Mouse (Mus musculus) mouse trophoblast stem cell (cell line): ENCODE measurements around the gene Fkrp.

Experiments used
- in situ Hi-C, 2 experiments: fragments of 300-500 bp; cut with MseI, MboI; formaldehyde crosslinking; loops; 2 replicates in 1 of 2; 3 replicates in 1 of 2; pipeline ENCODE4 v1.15.1; 2025

Fkrp gene

DNA sequence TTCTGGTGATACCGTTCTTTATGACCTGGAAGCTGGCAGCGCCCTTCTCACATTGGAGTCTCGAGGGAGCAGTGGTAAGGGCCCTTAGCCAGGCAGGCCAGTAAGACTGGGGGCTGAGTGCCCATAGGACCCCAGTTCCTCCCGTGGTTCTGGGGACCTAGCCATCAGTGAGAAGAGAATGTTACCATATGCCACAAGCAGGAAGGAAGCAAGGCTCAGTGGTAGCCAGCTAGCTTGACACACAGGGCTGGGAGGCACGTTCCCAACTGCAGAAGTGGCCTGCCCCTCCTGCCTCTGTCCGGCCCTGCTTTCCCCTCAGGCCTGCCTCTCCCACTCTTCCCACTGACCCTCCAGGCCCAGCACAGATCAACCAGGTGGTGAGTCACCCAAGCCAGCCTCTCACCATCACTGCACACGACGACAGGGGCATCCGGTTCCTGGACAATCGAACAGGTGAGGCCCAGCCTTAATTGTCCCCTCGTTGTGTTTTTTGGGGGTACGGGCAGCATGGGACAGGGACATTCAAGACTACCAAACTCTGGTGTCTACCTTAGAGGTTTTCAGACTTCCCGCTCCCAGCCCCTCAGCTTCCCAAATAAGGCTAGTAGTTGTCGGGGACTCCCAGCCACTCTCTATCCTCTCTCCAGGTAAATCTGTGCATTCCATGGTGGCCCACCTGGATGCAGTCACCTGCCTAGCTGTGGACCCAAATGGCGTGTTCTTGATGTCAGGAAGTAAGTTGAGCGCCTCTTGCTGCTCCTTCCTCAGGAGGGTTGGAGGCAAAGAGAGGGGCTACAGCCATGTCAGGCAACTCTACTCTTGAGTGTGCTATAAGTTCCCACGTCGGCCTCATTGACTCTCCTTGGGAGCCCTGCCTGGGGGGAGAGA is 21.6 kb upstream of the Fkrp start:
- in situ Hi-C loops: no loop called here

DNA sequence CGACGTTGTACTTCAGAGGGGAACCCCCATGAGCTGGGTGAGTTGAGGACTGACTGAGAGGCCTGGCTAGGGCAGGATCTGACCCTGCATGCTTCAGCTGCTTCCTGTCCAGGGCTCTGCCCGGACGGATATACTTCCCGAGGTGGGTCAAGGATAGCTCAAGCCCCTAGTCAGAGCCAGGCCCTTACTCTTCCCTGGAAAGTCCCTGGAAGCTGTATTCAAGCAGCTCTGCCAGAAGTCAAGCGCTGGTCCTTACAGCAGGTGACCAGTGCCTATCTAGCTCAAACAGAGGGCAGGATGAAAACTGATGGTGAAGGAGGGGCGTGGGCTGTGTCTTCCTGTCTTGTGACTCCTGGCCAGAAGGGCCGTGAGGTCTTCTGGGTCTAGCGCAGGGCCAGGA is 13.9 kb upstream of the Fkrp start:
- in situ Hi-C loops: no loop called here

DNA sequence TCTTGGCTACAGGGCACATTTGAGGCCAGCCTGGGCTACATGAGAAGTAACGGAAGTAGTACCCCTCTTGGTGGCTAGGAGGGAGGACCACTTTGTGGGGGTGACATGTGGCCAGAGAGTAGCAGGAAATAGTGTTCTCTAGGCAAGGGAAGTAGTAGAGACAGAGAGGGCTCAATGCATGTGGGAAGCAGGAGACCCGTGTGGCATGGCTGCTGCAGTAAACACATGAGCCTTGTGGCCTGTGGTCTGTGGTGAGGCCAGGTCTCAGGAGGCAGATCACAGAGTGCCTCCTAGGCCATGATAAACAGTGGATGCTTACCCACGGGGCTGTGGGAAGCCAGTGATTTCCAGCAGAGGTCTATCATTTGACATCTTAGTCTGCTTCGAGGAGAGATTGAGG is 10.7 kb upstream of the Fkrp start:
- in situ Hi-C loops: no loop called here

DNA sequence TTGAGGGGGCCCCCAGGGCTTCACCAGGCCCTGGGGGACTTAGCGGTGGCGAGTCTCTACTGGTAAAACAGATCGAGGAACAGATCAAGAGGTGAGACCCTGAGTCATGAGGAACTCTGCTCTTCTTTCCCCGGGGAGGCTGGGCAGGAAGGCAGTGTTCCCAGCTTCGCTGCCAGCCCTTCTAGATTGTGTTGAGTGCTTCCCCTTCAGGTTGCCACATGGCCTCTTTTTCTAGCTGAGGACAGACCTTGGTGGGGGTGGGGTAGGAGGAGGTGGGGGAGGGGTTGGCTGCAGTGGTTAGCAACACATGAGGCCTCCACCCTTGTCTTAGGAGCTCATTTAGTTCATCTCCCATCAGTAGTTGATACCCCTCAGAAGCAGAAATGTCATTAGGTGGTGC is 10.0 kb upstream of the Fkrp start:
- in situ Hi-C loops: no loop called here

DNA sequence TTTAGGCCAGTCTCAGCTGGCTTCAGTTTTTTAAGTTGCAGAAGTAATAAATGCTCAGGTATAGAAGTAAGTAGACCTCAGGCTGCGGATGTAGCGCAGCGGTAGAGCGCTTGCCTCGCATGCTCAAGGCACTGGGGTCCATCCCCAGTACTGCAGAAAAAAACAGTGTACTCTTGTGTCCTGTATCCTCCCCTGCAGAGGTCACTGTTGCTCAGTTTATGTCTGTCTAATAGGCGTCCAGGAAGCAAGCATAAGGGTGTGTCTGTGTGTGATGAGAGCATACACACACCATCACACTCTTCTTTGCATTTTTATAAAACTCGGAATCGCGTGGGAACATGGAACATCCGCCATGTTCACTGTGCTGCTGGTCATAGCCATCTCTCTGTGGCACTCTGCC is 9.3 kb upstream of the Fkrp start:
- in situ Hi-C loops: no loop called here

DNA sequence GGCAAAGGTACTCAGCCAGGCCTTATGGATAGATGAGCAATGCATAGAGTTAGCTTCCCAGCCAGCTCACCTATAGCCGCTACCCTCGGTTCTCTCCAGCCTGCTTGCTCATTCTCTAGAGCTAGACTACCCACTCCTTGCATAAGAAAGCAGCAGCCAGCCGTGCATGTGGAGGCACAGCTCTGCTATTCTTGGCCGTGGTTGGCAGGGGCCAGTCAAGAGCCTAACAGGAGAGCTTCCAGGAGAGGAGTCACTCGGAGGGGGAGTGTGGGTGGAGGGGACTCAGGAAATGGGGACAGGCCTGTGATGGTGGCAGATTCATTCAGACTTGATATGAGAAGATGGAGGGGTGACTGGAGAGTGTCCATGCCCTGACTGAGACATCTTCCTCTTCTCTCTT is 7.2 kb upstream of the Fkrp start:
- in situ Hi-C loops: no loop called here

DNA sequence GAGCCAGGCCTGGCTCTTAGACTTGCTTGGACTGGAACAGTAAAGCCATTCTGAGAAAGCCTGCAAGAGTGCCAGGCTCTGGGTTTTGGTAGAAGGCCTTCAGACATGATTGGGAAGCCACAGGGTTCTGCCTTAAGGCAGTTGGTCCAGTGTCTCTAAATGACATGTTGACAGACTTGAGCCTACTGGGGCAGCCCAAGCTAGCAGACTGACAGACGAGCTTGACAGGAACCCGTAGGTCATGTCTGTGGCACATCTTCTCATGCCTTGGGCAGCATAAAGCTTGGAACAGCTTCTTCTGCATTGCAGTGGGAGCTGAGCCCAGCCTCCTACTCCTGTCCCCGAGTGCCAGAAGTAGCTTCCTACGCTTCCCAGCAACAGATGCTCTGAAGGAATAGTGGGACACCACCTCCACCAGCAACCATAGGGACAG is 5.2 kb upstream of the Fkrp start:
- in situ Hi-C loops: no loop called here

DNA sequence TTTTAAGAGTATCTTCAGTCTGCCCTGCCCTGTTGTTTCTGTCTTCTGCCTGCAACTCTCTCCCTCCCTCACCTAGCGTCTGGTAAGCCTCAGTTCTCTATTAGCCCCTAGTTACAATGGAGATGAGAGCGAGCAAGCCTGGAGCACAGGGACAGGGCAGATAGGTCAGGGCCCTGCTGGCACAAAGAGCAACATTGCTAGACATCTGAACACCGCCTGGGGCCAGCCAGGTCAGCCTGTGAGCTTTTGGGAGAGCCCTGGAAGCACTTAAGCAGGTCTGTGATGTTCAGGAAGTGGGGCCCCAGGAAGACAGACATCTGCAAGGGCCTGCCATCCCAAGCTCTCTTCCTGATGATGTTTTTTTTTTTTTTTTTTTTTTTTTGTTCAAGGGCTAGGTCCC is 4.6 kb upstream of the Fkrp start:
- in situ Hi-C loops: no loop called here

DNA sequence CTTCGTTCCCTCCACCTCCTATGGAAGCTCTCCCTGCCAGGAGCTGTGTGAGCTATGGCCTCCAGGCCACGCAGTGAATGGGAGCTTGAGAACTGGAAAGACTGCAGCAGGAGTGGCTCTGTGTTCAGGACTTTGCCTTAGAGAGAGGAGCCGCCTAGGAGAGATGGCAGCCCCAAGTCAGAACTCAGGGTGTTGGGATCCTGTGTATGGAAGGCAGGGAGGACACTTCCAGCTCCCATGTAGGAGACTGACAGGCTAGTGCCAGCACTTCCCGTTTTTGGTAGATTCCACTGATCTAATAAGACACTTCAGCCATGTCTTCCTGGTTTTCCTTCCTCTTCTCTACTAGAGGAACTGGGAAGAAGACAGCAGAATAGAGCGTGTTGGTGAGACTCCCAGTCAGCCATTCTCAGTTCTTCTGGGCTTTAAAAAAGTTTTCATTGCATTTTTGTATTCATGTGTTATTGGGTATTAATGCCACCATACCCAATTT is 3.8 kb upstream of the Fkrp start:
- in situ Hi-C loops: no loop called here

DNA sequence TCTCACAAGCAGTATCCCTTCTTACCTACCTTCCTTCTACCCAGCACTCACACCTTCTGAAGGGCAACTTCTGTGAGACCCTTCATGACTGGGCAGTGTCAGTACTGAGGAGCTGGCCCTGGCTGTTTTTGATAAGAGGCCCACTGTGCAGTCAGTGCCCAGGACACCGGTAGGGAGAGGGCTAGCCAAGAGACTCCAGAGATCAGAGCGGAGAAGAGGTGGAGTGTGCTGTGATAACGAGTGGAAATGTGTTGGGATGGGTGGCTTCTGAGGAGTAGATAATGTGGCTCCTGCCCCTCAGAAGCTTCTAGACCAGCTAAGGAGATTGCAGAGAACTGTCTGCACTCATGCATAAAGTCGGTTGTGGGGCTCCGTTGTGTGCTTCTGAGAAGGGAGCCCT is 3.3 kb upstream of the Fkrp start:
- in situ Hi-C loops: no loop called here

DNA sequence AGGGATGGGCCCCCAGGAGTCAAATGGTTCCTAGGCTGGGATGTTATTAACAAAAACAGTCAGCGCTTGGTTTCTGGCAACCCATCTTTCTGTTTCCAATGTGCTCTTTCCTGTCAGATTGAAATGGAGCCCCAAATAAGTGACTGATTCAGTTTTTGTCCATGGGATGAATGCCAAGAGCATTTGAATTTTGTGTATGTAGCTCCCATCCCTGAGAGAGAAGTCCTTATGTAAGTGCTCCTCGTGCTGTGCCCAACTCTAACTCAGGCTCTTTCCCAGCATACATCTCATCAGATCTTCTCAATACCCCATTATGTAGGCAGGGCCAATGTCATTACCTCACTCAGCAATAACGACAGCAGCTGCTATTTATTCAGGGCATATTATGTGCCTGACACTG is 1.2 kb upstream of the Fkrp start:
- in situ Hi-C loops: no loop called here

DNA sequence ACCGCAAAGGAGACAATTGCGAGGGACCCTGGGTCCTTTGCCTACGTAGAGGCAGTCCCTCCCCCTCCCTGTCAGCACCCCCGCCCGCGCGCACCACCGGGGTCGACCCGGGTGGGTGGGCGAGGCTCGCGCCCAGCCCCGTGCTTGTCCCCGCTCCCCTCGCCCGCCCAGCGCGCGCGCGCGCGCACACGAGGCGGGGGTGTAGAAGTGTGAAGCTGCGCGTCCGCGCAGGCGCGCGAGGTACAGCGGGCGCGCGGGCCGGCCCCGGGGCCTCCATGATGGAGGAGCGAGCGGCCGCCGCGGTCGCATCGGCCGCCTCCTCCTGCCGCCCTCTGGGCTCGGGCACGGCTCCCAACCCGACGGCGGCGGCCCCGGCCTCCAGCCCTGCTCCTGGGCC is 456 bp downstream of the Fkrp start:
- in situ Hi-C loops: no loop called here

DNA sequence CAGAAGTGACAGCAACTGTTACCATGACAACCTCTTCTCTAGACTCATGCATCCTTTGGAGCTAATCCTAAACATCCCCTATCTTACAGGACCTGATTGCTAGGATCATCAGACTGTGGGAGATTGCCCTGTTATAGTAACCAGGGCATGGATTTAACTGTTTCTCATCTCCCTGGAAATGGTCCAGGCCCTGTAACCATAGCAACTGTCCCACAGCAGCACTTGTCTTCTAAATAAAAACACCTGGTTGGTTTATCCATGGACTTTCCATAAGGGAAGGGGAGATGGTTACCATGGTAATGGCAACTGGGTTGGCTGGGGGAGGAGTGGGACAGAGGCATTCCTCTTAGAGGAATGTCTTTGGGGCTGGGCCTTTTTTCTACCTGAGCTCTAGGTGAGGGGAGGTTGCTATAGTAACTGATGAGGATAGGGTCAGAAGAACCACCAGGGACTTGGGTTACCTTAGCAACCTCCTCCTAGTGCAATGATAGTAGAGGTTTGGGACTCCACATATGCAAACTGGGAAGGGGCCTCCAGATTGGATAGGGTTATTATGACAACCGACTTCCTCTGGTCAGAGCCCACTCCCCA is 1.1 kb downstream of the Fkrp start, which contains the start of gene Strn4:
Gene Strn4, plus strand, starts transcription at position 539 of the 591 bp plus-strand sequence.
- in situ Hi-C loops: no loop called here

DNA sequence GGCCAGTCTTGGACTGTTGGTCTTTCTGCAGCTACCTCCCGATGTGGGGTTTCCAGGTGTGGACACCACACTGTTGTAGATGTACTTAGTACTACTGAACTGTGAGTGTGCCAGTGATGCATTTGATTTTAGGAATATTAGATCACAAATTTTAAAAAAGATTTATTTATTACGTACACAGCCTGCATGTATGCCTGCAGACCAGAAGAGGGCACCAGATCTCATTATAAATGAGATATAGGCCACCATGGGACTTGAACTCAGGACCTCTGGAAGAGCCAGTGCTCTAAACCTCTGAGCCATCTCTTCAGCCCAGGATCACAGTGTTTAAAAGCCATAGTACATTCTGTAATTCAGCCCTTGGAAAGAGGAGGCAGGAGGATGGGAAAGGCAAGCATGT is 4.0 kb downstream of the Fkrp start:
- in situ Hi-C loops: no loop called here

DNA sequence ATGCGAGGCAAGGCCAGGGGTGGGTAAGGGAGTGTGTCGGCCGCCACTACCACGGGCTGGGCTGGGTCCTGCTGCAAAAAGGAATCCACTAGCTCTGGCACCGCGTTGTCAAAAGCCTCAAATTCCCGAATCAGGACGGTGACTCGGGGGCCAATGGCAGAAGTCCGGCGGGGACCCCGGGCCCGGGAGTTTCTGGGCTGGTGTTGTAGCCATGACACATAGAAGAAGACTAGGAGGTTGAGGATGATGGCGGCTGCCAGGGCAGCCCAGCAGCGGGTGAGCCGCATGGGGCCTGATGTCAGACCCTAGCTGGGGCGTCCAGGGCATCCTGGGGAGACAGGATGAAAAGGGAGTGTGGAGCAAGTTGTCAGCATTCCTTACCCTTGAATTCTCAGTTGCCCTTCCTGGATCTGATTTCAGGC is 4.9 kb downstream of the Fkrp start:
- in situ Hi-C loops: no loop called here

DNA sequence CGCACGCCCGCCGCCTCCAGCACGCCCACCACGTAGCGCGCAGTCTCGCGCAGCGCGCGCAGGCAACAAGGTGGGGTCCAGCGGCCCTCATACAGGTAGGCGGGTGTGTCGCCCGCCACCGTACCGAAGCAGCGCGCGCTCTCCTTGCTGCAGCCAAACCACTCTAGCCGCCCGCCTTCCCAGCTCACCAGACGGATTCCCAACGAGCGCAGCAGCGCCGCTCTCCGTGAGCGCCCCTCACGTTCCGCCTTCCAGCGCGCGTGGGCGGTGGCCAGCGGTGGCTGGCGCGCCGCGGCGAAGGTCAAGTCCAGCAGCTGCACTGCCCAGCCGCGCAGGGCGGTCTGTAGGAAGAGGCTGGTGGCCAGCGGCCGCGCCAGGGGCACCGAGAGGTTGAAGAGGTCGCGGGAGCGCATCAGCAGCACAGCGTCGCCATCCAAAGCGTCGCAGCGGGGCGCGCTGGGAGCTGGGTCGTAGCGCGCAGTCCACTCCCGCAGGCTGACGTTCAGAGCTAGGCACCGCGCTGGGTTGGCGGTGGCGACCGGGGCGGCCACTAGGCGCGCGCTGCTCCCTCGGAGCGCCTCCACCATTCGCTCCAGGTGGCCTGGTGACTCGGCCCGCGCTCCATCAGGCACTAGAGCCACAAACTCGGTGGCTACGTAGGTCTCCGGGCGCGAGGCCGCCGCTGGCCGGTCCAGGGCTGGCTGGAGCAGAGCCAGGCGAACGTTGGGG is 5.4 kb downstream of the Fkrp start:
- in situ Hi-C loops: no loop called here

DNA sequence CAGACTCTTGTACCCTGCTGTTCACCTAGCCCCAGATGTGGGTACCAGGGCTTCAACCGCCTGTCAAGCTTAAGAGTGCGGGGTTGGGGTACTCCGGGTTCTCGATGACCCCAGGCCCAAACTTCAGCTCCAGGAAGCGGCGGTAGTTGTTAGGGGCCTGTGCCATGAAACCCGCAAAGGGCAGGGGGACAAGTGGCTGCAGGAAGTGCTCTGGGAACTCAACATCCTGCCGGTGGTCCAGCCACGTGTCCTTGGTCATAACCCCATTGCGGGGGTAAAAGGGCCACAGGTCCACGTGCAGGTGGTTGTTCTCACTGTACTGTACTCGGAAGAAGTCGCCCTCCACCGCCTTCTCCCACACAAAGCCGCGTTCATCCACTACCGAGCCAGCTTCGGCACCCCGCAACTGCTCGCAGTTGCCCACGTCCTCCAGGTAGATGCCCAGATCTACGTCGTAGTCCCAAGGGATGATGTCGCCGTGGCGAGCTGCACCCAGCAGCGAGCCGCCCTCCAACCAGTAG is 6.1 kb downstream of the Fkrp start:
- in situ Hi-C loops: no loop called here

DNA sequence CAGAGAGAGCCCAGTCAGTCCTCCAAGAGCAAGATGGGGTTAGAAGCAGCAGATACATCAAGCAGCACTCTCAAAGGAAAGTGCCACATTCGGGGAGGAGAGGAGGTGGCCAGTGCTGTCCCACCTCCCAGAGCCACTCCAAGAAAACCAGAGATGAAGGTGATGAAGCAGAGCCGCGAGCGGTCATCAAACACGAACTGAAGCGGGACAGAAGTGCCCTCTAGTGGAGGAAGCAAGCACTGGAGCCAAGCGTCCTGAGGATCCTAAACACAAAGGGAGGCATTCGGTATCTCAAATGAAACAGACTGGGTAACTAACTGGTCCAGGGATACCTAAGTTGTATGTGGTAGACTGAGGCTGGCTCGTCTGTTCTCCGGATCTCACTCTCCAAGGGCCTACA is 6.8 kb downstream of the Fkrp start:
- in situ Hi-C loops: no loop called here

DNA sequence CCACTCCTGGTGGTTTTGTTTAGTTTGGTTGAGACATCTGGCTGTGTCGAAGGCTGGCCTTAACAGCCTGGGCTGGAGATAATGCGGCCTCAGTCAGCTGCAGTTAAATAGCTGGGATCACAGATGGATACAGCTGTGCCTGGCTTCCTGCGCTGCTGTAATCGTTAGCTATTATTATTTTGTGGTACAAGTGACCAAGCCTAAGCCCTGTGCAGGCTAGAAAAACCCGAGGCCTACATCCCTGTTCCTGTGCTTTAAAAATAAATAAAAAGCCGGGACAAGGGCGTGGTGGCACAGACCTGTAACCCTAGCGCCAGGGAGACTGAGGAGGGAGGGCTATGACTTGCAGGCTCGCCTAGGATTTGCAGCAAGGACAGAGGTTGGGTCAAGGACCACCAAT is 7.9 kb downstream of the Fkrp start:
- in situ Hi-C loops: no loop called here

DNA sequence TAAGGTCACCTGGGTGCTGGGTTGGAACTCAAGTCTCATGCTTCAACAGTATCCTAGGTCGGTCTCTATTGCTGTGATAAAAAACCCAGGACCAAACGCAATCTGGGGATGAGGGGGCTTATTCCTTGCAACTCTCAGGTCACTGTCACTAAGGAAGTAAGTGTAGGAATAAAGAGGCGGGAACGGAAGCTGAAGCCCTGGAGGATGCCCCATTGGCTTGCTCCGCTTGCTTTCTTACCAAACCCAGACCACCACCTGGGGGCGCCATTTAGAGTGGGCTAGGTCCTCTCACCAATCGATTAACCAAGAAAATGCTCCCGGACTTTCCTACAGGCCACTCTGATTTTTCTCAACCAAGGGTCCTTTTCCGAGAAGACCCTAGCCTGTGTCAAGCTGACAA is 8.6 kb downstream of the Fkrp start:
- in situ Hi-C loops: no loop called here

DNA sequence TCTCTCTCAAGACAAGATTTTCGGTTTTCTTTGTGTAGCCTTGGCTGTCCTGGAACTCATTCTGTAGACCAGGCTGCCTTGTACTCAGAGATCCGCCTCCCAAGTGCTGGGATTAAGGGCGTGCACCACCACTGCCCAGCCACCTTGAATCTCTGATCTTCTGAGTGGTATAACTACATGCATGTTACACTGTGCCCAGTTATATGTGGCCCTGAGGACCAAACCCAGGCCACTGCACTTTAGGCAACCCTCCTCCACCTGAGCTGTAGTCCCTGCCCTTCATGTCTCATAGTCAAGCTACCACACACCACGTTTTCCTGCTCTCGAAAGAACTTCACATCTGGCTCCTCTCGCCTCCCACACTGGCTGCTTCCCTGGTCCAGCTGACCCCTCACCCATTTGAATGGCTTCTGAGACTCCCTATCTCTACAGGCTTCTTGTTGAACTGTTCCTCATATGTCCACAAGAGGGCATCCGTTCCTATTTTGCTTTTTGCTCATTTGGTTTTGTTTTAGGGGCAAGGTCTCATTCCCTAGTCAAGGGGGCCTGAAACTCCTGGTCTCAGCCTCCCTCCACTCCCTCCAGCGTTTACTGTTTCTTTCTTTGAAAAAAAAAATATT is 12.0 kb downstream of the Fkrp start:
- in situ Hi-C loops: no loop called here

DNA sequence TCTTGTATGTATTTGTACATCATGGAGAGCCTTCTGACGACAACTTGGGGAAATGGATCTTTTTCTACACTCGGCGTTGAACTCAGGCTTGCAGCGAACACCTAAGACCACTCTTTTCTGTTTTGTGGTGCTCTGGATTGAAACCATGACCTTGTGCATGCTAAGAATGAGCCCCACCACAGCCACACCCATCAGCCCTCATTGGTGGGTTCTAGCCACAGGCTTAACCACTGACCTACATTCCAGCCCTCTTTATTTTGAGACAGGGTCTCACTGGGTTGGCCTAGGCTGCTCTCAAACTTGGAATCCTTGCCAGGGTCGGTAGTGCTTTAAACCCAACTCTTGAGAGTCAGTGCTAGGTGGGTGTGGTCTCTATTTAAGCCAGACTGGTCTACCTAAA is 21.6 kb downstream of the Fkrp start:
- in situ Hi-C loops: loop anchor here in 1 of 2 experiments (5.0 kb wide), 1 partner anchor 48 kb away; no protein-coding TSS in a partner anchor
